Mouse (Mus musculus): ENCODE data around the gene Ppp1r10.
A peak's percentile ranks its signal among the peaks of the same experiment; 100 is the strongest.
"Not testable (repeated sequence)": the region's sequence is repeated elsewhere in the genome, so short reads cannot be mapped to it uniquely, and the experiment has no call there.

The Ppp1r10 gene

DNA sequence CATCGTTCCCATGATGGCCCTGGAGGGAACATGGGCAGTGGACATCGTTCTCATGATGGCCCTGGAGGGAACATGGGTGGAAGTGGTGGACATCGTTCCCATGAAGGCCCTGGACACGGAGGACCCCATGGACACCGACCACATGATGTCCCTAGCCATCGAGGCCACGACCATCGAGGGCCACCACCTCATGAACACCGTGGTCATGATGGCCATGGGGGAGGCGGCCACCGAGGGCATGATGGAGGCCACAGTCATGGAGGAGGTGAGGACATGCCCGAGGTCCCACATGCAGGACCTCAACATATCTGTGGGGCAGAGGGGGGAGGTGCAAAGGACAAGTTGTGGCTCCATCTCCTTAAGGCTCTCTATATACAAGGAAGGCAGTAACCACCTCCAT lies 14.4 kb downstream of the Ppp1r10 start:
- DNase-seq (ENCODE audit: low spot score) = no peak

DNA sequence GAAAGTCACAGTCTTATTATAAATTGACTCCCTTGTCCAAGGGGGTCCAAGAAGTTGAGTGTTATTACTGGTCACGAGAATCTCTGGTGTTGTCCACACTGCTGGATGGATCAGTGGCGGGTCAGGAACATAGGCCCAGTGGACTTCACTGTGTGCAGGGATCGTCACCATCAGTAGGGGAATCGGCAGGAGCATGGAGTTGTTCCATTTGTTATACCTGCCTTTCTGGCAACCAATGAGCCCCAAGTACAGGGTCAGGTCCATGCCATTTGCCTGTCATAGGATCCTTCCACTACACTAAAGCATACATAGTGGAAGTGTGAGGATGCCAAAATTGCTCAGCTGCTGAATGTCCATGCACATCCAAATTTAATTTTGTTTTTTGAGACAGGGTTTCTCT lies 16.4 kb downstream of the Ppp1r10 start:
- no peak for DNase-seq (ENCODE audit: low spot score)

DNA sequence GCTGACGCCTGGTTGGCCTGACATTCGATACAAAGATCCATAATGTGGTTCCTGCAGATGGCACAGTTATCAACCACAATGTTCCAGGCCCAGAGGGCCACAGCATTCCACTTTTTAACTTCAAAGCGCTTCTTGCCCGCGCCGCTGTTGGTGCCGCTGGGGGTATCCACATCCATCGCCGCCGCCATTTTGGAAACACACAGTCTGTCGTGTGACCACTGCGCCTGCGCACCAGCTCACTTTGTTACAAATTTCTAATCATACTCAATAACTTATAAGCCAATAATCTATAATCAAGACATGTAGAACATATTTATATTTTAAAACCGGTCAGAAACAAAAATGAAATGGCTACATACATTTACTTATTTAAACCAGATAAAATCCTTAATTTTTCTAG lies 19.5 kb downstream of the Ppp1r10 start:
- not testable (repeated sequence) for DNase-seq (ENCODE audit: low spot score)

DNA sequence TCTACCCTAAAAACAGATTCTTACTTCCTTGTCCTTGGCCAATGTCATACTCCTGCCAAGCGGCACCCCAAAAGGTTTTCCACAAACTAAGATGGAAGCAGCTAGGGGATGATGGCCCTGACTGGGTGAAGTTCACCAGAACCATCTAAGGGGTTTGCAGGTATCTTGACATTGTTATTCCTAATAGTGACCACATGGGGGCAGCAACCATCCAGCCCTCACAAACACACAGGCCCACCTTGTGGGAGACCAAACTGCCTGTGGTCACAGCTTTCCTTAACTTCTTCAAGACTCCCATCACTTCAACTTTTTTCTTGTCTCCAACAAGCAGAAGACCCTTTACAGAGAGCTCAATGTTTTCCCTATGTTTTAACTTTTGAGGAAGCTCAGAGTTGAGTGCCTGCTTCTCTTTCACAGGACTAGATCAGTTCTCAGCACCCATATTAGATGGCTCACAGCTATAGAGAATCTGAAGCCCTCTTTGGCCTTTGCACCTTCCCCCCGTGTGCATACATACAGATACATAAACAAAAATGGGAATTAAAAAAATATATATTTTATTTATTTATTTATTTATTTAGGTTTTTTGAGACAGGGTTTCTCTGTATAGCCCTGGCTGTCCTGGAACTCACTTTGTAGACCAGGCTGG lies 21.6 kb downstream of the Ppp1r10 start:
- peak; percentile 83 for DNase-seq (ENCODE audit: low spot score)

DNA sequence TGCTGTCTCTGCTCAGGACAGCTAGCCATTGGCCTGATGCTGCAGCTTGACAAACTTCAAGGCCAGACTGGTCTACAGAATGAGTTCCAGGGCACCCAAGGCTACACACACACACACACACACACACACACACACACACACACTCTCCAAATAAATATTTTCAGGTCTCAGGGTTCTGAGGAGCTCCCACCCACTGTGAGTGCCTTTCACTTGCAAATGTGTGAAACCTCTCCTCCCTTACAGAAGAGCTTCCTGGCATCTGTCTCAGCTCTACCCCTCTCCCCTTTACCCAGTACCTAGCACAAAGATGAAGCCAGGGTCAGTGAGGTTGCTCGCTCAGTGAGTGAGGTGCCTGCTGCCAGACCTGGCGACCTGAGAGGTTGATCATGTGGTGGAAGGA lies 22.9 kb downstream of the Ppp1r10 start:
- no peak for DNase-seq (ENCODE audit: low spot score)

DNA sequence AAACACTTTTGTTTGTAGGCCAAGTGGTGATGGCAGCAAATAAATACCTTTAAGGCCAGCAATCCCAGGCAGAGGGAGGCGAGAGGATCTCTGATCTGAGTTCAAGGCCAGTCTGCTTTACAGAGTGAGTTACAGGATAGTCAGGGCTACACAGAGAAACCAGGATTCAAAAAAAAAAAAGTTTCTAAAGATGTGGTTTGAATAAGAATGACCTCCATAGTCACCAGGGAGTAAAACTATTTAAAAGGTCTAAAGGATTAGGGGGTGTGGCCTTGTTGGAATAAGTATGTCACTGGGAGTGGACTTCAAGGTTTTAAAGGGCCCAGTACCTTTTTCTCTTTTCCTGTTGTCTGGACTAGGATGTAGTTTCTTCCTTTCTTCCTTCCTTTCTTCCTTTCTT lies 23.7 kb downstream of the Ppp1r10 start:
- no peak for DNase-seq (ENCODE audit: low spot score)

DNA sequence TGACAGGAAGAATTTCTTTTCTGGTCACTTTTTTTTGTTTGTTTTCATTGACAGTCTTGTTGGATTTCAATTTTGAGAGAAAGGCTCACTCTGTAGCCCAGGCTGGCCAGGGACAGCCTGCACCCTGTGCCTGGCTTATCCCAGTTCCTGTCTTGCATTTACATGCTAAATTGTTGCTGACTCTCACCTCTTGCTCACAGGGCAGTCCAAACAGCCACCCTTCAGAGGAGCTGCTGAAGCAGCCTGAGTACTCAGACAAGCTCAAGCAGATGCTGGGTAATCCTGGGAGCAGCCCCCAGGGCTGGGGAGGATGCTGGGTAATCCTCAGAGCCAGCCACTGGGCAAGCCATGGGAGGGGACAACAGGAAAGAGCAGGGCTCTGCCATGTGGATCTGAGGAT lies 34.7 kb downstream of the Ppp1r10 start:
- DNase-seq (ENCODE audit: low spot score) = not testable (repeated sequence)

DNA sequence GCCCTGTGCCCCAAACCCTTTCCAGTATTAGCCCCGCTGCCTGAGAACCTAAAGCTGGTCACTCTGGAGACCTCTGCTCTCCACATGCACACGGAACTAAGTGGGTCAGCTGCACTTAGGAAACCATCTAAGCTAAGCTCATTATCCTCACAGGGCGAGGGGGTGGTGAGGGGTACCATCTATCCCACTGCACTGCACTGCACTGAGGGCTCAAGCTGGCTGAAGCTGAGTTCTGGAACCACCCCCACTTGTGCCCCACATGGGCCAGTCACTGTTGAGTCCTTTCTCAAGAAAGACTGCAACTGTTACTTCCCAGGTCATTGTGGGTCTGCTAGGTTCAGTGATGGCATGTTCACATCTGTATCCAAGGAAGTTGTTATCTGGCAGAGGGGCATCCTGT lies 36.3 kb downstream of the Ppp1r10 start:
- DNase-seq (ENCODE audit: low spot score) = not testable (repeated sequence)

DNA sequence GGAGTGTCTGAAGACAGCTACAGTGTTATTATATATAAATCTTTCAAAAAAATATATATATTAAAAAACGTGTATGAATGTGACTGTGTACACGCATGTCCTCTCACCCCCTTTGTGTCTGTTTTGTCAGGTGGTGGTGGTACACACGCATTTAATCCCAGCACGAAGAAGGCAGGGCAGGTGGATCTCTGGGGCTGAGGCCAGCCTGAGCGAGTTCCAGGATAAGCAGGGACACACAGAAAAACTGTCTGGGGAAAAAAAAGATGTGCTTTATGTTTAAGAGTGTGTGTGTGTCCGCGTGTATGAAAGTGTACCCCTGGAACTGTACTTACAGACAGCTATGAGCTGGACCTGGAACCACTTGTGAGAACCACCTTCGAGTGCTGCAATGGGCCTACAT lies 38.4 kb downstream of the Ppp1r10 start:
- no peak for DNase-seq (ENCODE audit: low spot score)

DNA sequence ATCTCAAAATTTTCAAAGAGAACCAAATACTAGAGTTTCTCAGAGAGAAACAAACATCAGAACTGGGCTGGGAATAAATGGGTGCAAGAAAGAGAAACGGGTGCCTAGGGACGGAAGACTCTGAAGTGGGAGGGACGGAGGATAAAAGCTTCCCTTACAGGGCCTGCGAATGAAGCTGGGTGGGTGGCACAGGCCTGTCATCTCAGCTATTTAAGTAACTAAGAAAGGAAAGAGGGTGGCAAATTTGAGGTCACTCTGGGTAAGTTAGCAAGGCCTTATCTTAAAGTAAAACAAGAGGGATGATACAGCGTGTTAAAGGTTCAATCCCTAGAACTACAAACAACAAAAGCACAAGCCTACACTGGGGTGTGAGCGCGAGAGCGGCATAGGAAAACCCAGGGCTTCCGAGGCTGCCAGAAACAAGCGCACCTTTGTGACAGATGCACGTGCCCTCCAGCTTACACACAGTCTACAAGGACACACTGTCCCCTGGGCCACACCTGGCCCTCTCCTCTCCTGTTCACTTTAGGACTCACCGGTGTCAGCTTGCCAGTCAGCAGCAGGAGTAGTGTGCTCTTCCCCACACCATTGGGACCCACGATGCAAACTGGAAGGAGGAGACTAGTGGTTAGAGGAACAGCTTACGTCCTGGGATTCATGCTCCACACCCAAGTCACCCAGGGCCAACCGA lies 42.4 kb downstream of the Ppp1r10 start:
- DNase-seq (ENCODE audit: low spot score) = no peak

DNA sequence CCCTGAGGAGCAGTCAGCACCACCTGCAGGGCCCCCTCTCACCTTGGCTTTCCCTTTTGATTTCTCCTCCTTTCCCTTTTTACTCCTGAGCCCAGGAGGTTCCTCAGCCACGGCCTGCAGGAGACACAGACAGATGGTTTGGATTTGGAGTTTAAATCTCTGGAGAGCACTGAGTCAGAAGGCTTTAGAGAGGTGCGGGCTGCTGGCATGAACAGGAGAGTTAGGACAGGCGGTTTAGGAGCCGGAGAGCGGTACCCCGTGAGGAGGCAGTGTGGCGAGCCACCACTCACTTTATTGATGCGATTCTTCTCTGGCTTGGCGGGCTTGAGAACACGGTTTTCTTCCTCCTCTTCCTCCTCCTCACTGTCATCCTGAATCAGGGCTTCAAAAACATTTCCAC lies 47.0 kb downstream of the Ppp1r10 start:
- DNase-seq (ENCODE audit: low spot score) = no peak

DNA sequence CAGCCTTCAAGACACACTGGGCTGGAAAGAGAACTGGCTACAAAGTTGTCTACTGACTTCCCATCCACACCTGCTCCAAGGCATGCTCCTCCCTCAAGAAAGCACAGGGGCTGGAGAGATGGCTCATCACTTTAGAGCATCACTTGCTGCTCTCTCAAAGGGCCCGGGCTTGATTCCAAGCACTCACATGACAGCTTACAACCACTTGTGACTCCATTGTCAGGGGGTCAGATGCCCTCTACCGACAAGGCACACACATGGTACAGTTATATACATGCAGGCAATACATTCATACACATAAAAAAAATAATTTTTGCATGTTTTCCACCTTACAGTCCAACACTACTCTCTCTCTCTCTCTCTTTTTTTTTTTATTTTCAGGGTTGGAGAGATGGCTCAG lies 51.4 kb downstream of the Ppp1r10 start:
- DNase-seq (ENCODE audit: low spot score) = no peak

DNA sequence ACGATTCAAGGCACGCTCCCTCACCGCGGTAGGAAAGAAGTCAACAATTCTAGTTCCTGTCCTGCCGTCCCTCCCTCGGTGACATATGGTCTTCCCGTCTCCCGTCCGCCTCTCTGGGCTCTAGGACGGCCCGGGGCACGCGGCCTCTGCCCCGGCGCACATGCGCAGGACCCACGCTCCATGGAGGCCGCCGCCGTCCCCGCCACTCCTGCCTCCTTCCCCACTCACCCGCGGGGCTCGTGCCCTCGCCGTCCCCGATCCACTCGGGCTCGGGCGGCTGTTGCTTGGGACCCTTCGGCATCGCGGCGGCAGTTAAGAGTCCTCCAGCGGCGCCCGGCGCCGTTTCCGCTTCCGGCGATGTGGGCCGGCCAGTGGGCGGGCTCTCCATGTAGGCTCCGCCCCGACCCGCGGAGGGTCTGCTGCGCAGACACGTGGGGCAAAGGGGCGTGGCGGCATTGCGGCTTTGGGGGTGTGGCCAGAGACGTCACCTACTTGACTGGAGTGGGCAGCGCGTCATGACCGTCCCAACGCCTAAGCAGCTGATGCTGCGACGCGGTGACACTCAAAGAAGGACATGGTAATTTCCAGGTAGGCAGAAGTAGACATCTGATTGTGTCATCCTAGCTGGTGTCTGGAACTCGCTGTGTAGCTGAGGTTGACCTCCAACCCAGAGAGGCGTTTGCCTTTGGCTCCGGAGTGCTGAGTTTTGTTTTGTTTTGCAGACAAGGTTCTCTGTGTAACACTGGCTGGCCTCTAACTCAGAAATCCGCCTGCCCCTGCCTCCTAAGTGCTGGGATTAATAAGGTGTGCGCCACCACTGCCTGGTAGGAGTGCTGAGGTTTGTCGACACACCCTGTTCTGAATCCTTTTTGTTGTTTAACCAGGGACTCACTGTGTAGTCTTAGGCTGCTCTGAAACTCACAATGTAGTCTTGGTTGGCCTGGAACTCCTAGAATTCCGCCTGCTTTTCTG lies 53.5 kb downstream of the Ppp1r10 start, which contains the start of gene Abcf1:
TSS of gene Abcf1 (minus strand) at position 344 of the 972 bp plus-strand sequence.
- peak; percentile 99 for DNase-seq (ENCODE audit: low spot score)

DNA sequence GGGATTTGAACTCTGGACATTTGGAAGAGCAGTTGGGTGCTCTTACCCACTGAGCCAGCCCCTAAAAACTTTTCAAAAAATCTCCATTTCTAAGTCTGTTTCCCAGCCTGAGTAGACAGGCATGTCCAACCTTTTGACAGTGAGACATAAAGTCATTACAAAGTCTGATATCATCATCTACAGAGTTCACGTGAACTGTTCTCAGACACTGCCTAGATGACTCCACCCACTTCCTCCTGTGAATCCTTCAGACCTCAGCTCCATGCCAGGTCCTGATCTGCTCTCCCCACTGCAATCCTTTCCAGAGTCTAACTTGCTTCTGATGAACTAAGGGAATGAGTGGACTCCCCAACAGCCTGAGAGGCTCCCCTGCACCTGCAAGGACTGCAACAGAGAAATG lies 55.9 kb downstream of the Ppp1r10 start:
- DNase-seq (ENCODE audit: low spot score) = no peak

DNA sequence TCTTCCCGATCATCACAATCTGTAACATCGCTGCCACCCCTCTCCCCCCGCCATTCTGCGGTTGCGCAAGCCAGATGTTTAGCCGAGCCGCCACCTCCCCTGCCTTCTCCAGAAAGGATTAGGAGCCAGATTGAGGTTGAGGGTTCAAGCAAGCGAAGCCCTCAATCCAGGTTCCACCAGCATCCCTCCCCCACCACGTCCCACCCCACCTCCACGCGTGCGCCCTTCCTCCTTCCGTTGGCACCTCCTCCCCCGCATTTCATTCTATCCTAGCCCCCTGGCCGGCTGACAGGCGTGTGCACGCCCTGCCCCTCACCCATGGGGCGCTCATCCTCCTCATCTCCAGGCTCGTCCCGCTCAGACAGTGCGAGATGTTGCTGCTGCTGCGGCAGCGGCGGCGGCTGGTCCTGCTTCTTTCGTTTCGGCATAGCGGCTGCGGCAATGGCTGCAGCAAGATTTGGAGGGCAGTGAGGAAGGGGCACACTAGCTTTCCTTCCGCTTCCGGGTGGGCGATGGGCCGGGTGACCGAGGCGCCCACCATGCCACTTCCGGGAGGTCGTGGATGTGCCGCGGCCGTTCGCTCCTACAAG lies 62.7 kb downstream of the Ppp1r10 start:
- DNase-seq (ENCODE audit: low spot score) = peak; percentile 87

DNA sequence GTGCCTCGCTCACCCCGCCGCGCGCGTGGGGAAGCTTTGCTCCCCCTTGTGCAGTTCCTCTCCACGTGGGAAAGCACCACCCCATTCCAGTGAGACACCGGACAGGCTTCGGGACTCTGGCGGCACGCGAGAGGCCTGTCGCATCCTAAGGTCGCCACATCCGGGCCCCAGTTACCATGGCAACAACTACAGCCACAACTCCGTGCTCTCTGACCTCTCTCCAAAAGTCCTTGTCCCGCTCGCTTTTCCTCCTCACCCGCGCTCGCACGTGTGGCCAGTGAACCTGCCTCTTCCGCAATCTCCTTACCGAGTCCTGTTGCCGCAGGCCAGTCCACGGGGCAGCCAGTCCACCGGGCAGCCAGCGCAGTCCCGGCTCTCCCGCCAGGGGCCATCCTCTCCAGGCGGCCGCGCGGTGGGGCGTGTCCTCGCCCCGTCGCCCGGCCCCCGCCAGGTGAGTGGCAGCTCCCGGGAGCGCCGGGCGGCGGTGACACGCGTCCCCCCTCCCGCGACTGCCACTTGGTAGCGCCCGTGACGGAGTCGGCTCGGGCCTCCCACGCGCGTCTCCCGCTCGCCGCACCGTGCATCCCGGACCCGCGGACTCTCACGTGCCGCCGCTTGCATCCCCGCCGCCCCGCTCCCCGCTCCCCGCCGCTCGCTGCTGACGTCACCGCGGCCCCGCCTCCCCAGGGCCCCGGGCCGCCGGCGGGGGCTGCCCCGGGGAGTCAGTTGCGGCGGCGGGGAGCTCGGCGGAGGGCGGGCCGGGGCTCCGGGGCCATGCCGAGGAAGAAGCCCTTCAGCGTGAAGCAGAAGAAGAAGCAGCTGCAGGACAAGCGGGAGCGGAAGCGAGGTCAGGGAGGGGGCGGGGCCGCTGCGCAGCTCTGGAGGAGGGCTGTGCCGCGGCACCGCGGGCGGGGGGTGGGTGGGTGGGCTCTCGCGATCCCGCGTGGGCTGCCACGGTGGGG lies 63.4 kb downstream of the Ppp1r10 start, which contains the start of the genes Gnl1 and Prr3:
TSS of gene Gnl1 (plus strand) at position 451 of the 962 bp plus-strand sequence.
TSS of gene Prr3 (minus strand) at position 836 of the 962 bp plus-strand sequence.
- peak; percentile 92 for DNase-seq (ENCODE audit: low spot score)

DNA sequence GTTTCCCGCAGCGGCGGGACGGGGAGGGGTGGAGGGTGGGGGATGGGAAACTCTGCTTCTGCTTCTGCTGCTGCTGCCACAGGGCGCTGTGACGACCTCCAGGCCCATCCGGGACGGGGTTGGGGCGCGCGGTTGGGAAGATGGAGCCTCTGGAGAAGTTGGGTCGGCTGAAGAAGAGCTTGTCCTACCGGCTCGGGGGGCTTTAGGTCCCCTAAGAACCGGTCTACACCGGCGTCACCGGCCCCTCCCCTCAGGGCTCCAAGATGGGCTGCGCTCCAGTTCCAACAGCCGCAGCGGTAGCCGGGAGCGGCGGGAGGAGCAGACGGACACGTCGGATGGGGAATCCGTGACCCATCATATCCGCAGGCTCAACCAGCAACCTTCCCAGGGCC lies 64.1 kb downstream of the Ppp1r10 start:
- peak; percentile 70 for DNase-seq (ENCODE audit: low spot score)

DNA sequence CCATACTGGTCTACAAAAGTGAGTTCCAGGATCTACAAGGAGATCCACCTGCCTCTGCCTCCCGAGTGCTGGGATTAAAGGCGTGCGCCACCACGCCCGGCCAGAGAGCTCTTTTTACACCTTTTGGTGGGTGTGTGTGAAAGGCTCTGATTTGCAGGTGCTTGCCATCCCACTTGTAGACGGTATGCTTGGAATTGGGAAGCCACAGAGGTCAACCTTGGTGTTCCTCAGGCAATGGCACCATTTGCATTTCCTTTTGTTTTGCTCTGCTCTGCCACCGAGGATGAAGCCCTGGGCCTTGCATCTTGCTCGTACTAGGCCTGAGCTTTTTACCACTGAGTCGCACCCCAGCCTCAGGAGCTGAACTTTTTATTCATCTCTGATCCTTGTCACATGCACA lies 65.5 kb downstream of the Ppp1r10 start:
- no peak for DNase-seq (ENCODE audit: low spot score)

All from retina, embryonic 14.5 days (tissue).